Mouse (Mus musculus) stomach, postnatal 0 days (tissue): ENCODE measurements around the gene Pou3f1.

ENCODE experiments used
- CTCF ChIP-seq: IDR thresholded peaks from 2 replicates; pipeline ENCODE4 v1.5.1; 2016; ENCODE audit warnings: antibody characterized with exemption, low read depth, mild to moderate bottlenecking, moderate library complexity
- EP300 ChIP-seq: optimal IDR thresholded peaks from 2 replicates; pipeline ENCODE3; 2016; ENCODE audit warnings: antibody characterized with exemption

- no peak for TF ChIP-seq CTCF
- no peak for TF ChIP-seq EP300
Measured at GRCm38 (mm10) chr4:124614189-124614588, 42.4 kb upstream of the Pou3f1 start.
